Mouse (Mus musculus) layer of hippocampus, adult 11-12 months (tissue): ENCODE data around the gene Ppard.

Source experiments
- DNase-seq: peaks from one replicate; pipeline ENCODE4 v3.0.0; 2022; ENCODE audit warnings: low spot score

Ppard gene

DNA sequence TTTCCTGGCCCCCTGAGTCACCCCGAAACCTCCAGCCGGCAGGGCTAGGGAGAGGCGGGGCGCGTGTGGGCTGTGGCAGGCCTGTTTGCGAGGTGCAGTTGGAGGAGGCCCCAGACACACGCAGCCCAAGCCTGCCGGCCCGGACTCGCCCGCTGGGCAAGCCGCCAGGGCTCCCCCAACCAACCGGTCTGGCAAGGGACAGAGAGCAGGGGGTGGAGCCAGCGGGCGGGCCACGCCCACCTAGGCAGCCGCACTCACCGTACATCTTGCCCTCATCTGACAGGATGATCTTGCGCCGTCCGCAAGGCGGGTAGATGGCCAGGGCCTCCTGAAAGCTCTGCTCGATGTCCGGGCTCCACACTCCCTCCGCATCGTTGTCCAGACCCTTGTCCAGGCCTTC lies 108.6 kb downstream of the Ppard start:
- peak; percentile 58 for DNase-seq

DNA sequence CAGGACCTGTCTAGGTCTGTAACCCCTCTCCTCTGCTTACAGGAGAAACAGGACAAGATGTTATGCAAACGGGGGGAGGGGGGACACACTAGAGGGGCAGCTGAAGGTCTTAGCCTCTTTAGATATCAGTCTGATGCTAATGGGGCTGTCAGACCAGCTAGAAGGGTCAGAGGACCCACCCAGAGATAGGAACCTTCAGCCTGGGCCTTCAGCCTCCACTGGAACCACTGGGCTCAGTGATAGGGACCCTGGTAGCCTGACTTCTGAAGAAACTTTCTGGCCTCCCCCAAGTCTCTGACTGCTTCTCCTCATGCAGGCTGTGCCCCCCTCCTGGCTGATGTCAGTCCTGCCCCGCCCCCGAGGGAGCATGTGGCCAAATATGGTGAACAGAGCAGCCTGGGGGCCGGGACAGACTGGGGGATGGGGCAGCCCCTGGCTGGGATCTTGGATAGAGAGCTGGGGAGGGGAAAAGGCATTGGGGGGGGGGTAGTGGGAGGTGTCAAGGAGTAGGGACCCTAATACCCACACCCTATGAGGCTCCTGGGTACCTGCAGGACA lies 111.6 kb downstream of the Ppard start:
- no peak for DNase-seq

GRCm38 (mm10) chr17:28344670-28345069 lies 112.2 kb downstream of the Ppard start:
- no peak for DNase-seq

DNA sequence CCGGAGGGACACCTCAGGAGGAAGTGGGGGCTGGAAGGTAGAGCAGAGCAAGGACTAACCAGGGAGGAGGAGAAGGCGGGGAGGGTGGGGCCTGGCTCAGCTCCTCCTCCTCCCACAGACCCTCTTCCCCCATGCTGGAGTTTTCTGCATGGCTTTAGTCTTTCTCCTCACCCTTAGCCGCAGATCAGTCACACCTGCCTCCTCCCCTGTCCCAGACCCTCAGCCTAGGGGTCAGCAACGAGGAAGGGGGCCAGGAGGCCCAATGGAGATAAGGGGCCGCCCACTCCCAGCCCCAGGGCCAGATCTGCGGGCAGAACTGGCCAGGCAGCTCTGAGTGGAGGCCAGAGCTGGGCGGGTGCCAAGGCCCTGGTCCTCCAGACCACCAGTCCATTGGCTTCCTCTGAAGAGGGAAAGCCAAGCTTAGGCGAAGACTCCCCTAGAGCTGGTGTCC lies 112.8 kb downstream of the Ppard start:
- DNase-seq = no peak

DNA sequence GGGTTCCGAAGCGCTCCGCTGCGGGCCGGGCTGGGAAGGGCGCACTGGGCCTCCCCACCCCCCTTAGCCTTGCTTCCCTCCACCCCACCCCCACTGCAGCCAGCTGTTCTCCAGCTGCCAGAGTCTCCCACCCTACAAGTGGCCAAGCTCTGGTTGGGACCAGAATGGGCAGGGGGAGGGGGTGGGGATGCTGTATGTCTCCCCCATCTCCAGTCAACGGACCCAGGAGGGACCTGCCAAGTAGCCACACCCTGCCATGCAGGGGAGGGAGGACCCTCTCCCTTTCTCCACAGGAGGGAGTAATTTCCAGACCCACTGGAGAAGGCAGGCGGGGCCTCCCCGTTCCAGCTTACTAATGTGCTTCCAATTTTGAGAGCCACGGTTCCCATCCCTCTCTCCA lies 113.4 kb downstream of the Ppard start:
- no peak for DNase-seq

GRCm38 (mm10) chr17:28347327-28347726 lies 114.8 kb downstream of the Ppard start:
- DNase-seq = no peak

GRCm38 (mm10) chr17:28348211-28348610 lies 115.7 kb downstream of the Ppard start:
- DNase-seq = no peak

DNA sequence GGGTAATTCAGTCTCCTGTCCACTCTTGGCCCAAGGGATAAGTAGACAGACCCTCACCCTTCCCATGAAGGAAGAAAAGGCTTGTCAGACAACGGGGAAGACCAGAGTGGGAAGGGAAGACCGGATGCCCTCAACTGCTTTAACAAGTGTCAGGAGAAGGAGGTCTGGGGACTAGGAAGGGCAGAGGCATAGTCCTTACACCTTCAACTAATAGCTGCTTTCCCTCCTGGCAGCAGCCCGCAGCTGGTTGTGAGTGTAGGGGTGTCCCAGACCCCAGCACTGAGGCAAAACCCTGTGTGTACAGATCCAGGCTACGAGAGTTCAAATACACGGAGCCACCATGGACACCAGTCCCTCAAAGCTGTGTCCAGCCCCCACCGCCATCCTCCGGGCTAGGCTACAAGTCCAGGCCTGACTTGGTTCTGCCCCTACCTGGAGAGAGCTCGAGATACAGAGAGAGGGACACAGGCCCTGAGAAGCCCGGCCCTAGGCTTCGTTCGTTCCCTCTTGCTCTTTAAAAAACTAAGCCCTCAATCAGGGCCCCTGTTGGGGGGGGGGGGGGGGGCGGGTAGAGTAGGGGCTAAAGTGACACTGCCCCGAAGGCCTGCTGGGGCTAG lies 116.9 kb downstream of the Ppard start:
- no peak for DNase-seq

DNA sequence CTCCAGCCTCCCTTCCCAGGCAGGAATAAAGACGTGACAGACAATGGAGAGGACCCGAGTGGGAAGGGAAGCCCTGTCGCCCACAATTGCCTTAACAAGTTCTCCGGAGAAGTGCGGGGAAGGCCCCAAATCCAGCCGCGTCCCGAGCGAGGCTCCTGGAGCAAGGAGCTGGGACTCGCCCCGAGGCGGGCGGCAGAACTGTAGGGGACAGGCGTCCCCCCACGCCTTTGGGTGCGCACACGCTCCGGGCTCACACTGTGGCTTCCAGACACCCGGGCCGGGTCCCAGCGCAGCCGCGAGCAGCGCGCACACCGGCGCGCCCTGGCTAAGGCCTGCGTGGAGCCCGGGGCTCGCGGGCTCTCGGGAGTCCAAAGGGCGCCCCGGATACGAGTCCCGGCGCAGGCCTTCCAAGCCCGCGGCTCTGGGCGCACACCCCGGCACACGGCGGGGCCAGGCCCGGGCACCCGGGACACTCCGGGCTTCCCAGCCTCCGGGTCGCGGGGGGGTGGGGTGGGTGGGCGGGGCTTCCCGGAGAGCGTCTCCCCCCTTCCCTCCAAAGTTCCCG lies 117.5 kb downstream of the Ppard start:
- DNase-seq = no peak

DNA sequence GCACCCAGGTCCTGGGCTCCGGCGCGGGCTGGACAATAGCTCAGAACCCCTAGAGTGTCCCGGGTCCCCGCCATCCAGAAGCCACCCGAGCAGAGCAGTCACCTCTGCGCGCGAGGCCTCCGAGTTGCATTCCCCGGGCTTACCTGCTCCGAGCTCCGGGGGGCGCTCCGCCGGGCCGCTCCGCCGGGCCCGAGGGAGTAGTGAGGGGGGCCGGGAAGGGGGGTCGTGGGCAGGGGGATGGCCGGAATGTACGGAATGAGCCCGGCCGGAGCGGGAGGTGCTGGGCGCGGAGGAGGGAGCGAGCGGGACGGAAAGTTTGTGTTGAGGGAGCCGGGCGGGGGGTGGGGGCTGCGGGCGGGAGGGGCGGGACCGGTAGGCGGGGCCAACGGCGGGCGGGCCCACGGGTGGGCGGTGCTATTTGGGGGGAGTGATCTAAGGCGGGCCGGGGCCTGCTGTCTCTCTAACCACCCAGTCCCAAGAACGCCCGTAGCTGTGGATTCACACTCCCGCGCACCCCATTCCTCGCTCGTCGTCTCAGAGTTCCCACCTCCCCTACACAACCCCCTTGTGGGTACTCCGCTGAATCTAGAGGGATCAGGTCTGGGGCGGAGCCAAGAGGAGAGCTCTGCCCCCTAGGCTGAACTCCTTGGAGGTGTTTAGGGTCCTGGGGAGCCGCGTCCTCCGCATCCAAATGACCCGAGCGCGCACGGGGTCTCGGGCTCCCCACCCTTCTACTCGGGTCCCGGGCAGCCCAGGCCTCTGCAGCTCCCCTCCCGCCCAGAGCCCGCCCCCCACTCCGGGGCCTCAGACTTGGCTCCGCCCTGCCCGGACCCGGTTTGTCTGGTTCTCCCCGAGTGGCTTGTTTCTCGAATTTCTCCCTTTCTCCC lies 118.2 kb downstream of the Ppard start, which contains the start of gene Tead3:
TSS of gene Tead3 (minus strand) at position 352 of the 887 bp plus-strand sequence.
- peak; percentile 48 for DNase-seq
